Mouse (Mus musculus) cerebellum, adult 9-11 months (tissue): ENCODE data around the gene Atrnl1.
"Not testable (repeated sequence)": the region's sequence is repeated elsewhere in the genome, so short reads cannot be mapped to it uniquely, and the experiment has no call there.

Experiments used
- DNase-seq: peaks from one replicate; pipeline ENCODE4 v3.0.0; 2022

The Atrnl1 gene

DNA sequence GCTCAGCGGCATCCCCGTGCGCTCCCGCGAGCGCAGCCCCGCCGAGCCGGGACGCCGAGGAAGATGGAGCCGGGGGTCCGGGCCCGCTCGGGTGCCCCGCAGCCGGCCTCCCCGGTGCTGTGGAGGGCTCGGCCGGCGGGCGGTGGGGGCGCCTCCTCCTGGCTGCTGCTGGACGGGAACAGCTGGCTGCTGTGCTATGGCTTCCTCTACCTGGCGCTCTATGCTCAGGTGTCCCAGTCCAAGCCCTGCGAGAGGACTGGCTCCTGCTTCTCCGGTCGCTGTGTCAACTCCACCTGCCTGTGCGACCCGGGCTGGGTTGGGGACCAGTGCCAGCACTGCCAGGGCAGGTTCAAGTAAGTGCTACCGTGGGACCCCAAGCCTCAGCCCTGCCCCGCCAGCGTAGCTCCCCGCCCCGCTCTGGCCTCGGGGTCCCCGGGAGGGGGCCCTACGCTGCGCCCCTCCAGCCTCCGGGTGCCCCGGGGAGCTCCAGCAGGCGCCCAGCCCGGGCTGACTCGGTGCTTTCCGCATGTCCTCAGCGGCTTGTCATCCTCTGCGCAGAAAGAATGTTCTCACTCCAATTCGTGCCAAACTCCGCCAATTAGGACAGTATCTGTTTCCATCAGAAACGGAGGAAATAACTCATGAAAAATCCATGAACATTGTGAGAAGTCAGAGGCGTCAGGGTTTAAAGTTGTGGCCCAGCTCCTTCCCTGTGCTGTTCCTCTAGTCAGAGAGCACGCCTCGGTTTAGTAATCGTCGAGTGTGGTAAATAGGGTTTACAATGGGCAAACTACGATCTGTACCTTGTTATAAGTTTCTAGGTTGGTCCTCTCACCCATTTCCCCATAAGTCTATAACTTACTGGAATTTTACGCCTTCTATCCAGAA lies 701 bp downstream of the Atrnl1 start:
- DNase-seq: peak; percentile 28

DNA sequence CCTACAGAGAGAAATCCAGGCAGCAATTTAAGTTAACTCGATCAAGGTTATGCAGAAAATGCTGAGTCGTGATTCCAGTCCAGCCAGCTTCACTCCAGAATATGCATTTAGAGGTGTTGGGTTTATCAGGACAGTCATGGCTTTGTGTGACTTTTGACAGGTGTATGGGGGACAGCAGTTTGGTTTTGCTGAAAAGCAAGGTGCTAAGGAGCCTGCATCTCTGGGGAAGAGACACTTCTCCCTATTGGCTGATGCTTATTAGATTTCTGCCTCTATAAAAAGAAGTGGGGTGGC lies 1.3 kb downstream of the Atrnl1 start:
- no peak for DNase-seq

DNA sequence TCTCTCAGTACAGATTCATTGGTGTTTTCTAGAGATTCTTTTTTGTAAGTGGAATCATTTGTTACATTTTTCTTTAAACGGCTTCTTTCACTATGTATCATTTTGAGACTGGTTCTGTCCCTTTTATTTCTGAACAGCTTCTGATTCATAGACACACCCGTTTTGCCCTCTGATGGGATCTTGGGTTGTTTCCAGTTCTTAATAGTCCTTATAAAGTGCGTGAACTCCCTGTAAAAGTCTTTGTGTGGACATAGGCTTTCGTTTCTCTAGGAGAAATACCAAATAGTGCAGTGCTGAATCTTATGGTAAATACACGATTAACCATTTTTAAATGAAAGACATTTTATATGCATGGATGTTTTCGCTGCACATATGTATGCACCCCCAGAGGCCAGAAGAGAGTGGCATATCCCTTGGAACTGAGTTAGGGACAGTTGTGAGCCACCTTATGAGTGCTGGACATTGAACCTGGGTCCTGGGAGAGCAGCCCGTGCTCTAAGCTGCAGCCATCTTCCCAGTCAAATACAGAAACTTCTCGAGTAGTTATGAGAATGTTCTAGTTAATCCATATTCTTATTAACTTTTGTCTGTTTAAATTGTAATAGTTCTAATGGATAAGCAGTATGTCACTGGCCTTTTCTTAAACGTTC lies 5.3 kb downstream of the Atrnl1 start:
- DNase-seq: no peak

DNA sequence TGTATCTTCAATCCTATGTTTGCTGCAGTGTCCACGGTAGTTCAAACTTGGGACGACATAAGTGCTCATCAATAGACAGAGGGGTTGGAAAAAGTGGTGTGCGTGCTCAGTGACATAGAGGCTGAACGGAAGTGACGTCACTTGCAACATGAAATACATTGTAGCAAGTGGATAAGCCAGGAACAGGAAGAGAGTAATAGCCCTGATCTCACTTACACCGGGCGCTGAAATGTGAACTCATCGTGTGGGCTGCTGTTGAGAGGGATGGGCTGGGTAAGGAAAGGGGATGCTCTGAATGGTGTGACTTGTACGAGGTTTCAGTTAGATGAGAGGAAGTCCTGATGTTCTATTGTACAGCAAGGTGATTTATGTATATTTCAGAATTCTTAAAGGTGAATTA lies 8.3 kb downstream of the Atrnl1 start:
- DNase-seq: no peak

DNA sequence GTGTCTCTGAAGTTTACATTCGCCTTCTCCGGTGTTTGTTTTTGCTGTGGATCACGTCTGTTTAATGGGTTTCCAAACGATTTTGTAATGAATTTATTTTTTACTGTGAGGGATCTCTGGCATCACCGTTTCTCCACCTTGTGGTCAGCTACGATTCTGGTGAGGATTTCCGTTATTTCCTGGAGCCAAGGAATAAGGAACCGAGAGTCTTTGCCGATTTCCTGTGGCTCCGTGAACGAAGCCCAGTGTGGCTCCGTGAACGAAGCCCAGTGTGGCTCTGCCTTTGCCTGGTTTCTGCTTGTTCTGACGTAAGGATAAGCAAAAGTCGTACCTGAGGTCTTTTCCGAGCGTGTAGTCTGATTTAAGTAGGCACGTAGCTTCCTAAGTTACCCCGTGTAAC lies 11.0 kb downstream of the Atrnl1 start:
- no peak for DNase-seq

DNA sequence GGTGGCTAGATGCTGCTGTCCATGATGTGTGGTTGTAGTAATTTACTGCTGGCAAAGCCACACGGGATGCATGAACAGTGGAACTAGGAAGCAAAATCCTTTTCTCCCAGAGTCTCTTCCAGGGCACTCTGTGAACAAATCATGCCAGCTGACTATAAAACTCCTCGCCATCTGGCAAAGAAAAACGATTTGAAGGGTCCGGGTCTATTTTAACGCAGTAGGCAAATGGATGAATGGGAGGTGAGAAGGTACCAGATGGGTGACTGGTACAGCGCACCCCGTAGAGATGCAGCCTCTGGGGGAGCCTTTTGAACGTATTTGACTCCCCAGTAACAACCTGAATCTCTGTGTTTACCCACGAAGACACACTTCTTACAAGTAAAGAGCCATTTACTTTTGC lies 14.9 kb downstream of the Atrnl1 start:
- no peak for DNase-seq

DNA sequence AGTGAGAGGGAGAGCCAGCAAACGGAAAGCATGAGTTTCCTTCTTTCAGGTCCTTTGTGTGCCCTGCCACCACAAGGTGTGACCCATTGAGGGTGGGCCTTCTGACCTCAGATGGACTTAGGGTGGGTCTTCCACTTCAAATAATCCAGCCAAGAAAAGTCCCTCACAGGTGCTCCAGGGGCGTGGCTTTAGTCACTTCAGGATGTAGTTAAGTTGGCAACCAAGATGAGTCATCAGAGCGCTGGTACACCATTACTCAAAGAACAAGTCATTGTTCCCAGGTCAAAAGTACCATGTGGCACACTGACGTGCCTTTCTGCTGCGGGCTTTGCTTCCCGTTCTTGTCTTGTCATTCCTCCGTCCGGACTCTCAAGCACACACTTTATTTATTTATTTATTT lies 16.4 kb downstream of the Atrnl1 start:
- no peak for DNase-seq

DNA sequence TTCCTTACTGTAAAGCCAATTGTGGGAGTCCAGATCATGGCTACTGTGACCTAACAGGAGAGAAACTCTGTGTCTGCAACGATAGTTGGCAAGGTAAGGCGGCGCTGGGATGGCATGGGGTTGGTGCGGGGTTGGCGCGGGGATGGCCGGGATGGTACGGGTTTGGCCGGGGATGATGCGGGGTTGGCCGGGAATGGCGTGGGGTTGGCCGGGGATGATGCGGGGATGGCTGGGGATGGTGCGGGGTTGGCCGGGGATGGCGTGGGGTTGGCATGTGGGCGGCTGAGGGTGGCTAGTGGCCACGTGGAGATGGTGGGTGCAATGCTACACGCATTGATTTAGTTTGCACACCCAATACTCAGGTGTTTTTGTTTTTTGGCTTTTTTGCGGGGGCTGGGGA lies 31.7 kb downstream of the Atrnl1 start:
- no peak for DNase-seq

DNA sequence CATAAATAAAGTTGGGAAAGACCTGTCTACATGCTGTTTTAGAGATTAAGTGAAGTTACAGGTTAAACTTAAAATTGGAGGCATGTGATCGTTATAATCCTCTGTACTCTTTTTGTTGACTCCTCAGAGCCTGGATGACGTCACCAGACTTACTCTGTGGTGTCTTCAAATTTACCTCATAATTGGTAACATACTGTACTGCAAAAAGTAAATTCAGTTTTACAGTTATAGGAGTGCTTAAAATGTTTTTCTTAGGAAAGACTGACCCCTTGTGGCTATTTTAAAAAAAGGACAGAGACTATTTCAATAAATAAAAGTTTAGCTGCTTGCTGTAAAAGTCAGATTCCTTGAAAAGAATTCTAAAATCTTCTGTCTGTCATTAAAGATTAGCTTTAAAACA lies 32.1 kb downstream of the Atrnl1 start:
- DNase-seq: no peak

DNA sequence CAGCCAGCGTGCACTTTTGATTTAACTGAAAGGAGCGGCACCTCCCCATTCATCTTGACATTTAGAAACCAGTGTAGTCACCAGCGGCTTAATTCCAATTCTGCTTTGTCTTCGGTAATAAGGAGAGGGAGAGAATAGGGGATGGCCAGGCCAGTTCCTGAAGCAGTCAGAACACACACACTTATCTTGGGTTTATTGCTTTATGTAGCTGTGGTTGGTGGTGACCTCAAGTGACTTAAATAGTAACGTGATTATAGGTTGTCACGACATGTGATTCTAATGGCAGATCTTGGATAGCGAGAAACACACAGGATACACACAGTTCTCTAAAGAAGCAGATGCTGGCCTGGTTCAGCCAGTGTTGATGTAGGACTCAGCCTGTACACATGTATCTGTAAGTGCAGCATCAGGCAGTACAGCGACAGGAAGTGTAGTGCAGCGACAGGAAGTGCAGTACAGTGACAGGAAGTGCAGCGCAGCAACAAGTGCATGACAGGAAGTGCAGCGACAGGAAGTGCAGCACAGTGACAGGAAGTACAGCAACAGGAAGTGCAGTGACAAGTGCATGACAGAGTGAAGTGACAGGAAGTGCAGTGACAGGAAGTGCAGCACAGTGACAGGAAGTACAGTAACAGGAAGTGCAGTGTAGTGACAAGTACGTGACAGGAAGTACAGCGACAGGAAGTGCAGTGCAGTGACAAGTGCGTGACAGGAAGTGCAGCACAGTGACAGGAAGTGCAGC lies 37.5 kb downstream of the Atrnl1 start:
- no peak for DNase-seq

DNA sequence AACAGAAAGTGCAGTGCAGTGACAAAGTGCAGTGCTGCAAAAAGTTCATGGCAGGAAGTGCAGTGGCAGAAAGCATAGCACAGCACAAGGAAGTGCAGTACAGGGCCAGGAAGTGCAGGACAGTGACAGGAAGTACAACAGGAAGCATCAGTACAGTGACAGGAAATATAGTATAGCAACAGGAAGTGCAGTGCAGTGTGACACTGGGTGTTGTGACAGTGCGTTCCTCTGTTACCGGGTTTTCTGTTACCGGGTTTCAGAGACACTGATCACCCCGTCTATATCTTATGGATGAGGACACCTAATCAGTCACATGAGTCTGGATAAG lies 38.1 kb downstream of the Atrnl1 start:
- no peak for DNase-seq

DNA sequence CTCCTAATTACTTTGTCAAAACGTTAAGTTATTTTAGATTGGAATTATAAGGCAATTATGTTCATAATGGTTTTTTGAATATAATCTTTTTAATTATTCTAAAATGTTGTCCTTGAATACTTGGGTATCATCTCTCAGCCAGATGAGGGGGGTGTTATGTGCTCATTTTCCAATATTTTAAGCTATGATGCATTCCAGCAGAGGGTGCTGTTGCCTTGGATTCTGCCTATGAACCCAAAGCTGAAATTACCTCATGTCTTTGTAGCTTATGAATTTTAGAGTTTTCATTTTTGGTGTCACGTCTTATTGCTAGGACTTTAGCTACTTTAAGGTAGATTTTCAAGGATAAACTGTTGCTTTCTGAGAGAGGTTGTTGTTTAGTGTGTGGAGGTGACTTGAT lies 44.2 kb downstream of the Atrnl1 start:
- no peak for DNase-seq

DNA sequence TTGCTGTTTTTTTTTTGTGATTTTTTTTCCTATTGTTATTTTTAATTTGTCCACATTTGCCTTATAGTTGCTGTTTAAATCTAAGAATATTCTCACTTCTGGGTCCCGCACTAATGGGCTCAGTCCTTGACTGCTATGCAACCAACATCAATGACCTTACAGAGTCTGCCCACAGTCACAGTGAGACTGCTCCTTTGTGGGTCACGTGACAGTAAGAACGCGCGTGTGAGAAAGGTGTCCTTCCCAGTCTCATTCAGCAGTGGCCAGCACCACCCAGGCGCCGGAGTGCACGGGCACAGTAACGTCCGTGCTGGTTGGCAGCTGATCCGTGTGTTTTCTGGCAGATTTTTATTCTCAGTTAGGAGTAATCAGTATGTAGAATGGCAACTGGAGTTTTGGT lies 44.7 kb downstream of the Atrnl1 start:
- DNase-seq: no peak

DNA sequence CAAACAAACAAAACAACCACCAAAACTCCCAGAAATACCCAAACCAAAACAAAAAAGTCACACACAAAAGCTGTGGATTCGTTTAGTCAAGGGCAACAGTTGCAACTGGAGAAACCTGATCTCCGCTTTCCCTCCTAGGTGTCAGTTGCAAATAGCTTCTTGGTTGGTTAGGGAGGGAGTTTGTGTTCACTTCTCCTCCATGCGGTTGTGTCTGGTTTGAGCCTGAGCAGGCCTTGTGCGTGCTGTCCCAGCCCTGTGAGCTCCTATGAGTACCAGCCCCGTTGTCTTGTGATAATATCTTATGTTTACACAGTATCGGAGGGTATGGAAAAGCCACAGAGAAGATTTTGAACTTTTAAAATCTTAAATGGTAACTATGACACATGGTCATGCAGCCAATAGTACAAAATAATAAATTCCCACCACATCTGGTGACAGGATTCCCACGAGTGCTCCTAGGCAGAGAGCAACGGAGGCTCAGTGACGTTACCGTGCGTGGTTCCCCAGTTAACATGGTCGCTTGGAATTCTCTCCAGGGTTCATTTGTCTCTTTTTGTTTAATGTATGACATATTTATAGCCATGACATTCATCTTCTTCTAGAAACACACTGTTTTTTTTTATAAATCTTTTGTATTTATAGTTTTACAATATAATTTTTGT lies 46.7 kb downstream of the Atrnl1 start:
- no peak for DNase-seq

DNA sequence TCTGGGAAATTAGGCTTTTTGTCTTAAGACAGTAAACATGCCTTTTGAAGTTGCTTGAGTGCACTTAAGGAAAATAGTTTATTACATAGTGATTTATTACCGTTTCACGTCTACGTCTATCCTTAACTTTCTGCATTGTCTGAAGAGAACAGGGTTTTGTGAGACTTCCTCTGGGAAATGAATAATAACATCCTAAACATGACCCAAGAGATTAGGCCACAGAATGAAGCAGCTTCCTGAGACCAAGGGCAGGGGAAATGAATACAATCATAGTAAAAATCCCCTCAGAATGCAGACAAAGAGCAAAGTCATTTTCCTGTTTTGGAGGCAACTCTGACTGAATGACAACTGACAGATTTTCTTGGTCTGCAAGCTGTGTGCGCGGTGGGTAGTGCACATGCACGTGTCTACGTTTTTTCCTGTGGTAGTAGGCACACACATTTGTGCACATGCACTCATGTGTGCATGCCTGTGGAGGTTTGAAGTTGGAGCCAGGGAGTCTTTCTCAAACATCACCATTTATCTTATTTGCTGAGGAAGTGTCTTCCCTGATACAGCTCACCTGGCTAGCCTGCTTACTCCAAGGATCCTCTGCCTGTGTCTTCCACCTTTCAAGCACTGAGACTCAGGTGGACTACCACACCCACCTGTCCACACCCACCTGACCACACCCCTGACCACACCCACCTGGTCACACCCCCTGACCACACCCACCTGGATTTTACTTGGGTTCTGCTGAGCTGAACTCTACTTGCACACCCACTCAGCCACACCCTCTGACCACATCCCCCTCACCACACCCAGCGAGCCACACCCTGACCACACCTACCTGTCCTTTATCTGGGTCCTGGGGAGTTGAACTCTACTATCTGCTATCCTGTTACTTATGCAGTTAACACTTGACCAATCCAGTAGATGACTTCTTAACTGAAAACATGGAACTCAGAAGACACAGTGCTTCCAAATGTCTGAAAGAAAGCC lies 47.6 kb downstream of the Atrnl1 start:
- no peak for DNase-seq

DNA sequence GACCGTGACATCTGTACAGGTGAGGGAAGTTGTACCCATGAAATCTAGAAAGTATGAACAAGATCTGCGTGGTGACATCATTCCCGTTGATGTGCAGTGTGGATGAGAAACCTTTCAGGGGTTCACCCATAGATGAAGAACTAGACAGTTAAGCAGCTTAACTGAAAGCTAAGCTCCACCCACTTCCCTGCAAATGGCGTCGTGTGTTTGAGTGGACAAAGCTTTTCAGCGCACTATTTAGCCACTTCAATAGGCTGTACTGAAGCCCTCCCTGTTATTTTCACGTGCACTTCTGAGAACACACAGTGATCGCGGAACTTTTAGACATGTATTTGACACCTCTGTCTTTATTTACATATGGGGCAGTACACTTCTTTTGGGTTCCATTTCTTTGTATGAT lies 56.2 kb downstream of the Atrnl1 start:
- no peak for DNase-seq

DNA sequence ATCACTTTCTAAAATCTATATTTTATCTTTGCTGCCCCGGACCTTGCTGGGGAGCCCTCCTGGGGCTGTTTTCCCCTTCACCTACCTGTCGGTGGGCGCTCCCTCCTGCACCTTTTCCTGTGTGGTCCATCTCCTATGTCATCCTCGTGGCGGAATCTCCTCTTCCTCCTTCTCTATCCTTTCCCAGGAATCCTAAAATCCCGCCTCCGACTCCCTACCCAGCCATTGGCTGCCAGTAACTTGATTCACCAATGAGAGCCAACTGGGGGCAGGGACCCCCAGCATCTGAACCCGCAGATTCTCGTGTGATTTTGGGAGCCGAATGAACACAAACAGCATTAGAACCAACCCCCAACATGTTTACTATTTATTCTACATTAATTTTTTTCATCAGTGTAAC lies 57.1 kb downstream of the Atrnl1 start:
- no peak for DNase-seq

DNA sequence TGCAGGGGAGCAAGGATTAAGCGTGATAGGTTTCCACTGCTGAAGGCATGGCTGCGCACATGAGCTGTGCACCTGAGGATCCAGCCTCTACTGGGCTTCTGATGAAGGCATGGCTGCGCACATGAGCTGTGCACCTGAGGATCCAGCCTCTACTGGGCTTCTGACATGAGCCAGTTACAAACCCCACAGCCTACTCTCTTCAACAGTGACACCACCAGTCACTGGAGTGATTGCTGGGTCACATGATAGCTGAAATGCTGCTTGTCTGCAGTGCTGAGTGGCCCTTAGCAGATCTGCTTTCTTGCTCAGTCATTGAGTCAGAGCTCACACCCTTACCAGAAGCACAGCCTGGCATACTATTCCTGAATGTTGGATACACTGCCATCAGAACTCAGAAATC lies 68.6 kb downstream of the Atrnl1 start:
- DNase-seq: no peak

DNA sequence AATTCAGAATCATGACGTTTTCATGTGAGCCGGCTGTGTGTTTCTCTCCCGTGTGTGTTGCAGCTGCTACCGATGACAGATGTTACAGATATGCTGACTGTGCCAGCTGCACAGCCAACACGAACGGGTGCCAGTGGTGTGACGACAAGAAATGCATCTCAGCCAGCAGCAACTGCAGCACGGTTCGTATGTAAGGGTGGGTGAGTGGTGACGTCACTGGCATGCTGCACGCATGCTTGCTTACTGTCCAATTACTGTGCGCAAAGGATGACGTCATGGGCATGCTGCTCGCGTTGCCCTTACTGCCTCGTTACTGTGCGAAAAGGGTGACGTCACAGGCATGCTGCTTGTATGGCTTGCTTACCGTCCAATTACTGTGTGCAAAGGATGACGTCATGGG lies 75.8 kb downstream of the Atrnl1 start:
- DNase-seq: no peak

DNA sequence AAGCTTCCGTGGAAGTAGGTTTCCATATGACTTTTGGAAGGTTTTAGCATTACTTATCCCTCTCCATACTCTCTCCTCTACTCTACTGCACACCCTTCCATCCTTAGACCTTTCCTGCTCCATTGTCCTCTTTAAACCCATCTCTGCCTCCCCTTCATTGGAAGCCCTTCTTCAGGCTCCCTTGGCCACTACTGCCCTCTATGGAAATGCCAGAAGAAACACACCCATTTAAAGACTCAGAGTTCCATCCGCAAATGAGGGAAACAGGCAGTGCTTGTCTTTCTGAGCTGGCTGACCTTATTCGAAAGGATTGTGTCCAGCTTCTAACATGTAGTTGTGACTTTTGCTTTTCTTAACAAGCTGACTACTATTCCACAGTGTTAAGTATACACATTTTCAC lies 81.7 kb downstream of the Atrnl1 start:
- no peak for DNase-seq

DNA sequence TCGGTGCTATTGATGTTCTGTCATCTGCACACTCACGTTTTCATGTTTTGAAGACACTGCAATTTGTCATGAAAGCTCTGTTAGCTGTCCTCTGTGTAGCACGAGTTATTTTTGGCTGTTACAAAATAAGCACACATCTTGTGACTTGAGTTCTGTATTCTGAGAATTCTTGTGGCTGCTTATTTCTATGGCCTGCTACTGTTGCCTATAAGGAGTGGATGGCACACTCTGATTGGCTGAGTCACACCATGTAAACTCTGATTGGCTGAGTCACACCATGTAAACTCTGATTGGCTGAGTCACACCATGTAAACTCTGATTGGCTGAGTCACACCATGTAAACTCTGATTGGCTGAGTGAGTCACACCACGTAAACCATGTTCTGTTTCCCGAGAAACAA lies 85.9 kb downstream of the Atrnl1 start:
- not testable (repeated sequence) for DNase-seq

DNA sequence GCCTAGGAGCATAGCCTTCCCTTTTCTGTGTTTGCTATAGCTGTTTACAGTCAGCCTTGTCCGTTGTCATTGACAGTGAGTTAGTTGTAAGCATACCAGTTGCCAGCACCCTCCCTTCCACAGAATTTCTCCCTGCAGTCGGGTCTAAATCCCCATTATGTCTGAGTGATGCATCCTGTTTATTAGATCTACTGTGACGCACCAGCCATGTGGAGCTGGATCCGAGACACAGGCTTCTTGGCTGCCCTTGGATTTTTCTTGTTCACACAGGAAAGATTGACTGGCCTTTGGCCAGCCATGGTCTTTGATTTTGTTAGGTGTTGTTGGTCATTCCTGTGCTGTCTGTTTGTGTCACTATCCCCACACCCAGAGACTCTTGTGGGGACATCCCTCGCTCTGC lies 102.3 kb downstream of the Atrnl1 start:
- DNase-seq: no peak

DNA sequence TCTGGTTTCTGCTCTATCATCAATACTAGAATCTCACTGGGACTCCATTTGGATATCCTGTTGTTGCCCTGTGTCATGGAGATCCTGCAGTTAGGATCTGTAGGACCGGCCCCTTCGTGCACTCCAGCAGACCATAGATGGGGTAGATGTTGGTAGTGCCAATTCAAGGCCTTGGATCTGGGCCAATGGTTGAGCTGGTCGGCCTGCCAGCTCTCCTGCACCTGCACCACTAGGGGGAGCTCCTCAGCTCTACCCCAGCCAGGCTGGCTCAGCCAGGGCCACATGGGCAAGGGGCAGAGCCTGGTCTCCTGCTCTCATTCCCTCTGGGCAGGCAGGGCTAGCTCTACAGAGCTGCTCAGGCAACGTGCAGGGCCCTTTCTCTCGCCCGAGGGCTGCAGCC lies 114.1 kb downstream of the Atrnl1 start:
- no peak for DNase-seq
